Mouse (Mus musculus): ENCODE measurements at regions not wholly inside any gene's neighbourhood (a gene's known extent, or its start where the extent isn't known, plus 50 kb on each side); places are given as distances from the start of the nearest gene placed in this dataset.
A peak's percentile ranks its signal among the peaks of the same experiment; 100 is the strongest.

DNA sequence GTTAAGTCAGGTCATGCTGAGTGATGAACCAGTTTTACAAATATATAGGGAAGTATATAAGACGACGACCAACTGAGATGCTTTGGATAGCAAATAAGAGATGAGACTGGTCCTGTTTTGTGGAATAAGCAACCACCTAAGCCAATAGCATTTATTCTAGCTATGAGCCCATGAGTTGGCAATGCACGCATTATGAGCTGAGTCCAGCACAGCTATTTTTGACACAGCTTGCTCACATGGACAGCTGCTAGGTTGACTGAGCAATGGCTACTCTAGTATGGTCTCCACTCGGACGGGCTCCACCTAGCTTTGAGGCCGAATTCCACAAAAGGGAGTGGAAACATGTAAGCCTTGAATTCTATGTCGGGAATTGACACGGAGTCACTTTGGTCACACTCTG lies 146.1 kb upstream of the Dyrk2 start:
- no peak for DNase-seq (ENCODE audit: low read depth)

DNA sequence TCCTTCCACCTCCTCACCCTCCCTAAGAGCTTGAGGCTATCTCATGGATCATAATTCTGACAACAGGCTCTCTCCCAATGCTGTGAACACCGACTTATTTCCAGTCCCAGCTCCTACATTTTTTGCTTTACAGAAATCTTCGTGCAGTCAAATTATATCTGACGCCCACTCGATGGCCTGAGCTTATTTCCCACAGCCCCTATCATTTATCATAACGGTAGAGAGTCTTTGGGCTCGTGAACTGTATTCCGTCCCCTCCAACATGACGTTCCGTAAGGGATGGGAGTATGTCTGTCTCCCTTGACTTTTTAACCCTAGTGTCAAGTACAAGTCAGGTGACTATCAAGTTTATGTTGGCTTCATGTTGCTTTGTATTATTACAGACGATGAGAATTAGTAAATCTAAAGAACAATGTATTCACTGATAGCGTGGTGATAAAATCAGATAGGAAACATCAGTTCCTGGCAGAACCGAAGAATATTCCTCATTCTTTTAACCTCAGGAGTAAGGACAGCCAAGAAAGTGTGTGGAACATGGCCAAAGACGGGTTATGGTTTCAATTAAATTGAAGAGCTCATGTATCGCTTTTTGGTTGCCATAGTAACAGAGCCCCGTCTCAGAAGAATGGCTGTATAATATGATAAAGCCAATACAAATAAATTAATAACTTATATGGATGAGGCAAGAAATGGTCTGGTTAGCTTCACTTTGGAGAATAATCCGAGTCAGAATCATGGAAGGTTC lies 145.5 kb upstream of the Dyrk2 start:
- DNase-seq (ENCODE audit: low read depth) = no peak

DNA sequence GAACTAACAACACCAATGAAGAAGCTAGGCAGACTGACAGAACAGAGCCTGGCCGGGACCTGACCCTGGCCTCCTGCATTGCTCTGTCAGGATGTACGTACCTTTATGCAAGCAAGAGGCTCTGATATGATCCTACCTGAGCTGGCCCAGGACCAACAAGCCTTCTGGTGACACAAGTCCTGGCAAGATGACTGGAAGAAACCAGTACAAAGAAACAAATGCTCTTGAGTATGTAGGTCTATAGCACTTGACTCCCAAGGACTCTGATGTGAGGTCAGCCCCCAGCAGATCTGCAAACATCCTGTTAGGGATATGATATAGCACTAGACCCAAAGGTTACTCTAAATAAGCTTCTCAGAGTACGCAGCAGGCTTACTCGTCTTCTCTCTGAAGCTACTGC lies 144.7 kb upstream of the Dyrk2 start:
- DNase-seq (ENCODE audit: low read depth) = no peak

DNA sequence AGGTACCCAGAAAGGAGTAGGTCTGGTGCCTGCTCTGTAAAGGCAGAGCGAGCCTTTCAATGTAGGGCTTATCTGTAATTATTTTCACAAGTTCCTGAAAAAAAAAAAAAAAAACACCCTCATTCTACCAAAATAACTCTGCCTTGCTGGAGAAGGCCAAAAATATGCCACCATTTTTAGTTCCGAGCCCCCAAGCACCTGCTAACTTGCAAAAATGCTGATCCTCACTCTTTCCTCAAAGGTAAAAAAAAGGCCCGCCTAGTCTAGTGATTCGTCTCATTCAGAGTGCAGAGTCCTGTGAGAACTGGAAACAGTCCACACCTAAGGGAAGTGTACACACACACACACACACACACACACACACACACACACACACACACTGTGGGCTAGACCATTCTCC lies 143.7 kb upstream of the Dyrk2 start:
- DNase-seq (ENCODE audit: low read depth) = no peak

DNA sequence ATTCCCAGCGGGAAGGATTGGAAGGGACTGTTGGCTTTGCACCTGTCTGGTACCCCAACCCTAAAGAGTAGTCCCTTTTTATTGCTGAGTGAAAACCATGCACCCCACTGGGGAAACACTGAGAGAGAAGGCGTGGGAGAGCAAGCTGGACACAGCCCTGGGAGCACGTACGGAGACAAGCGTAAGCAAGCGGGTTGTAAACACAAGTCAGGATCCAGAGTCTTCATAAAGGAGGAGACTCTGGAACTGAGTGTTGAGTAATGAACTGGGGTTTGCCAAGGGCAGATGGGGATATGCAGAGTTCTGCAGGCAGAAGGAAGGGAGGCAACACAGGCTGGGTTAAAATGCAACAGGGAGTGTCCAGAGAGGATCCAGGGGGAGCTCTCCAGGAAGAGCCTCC lies 141.5 kb upstream of the Dyrk2 start:
- no peak for DNase-seq (ENCODE audit: low read depth)

DNA sequence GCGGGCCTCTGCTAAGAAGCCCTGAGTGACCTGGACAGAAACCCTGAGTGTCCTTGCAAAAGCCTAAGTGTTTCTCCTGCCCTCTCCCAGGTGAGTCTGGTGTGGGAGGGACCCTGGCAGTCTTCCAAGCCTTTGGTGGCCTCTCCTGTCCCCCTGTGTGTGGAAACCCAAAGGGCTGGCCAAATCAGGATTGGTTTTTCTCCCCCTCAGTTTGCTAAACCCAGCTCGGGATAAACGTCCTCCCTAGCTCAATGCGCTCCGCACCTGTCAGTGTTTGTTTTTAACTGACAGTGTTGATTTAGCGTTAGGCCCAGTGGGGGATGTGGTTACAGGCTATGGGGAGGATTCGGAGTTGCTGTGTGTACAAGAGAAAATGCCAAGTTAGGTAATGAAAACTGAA lies 140.9 kb upstream of the Dyrk2 start:
- DNase-seq (ENCODE audit: low read depth) = no peak

DNA sequence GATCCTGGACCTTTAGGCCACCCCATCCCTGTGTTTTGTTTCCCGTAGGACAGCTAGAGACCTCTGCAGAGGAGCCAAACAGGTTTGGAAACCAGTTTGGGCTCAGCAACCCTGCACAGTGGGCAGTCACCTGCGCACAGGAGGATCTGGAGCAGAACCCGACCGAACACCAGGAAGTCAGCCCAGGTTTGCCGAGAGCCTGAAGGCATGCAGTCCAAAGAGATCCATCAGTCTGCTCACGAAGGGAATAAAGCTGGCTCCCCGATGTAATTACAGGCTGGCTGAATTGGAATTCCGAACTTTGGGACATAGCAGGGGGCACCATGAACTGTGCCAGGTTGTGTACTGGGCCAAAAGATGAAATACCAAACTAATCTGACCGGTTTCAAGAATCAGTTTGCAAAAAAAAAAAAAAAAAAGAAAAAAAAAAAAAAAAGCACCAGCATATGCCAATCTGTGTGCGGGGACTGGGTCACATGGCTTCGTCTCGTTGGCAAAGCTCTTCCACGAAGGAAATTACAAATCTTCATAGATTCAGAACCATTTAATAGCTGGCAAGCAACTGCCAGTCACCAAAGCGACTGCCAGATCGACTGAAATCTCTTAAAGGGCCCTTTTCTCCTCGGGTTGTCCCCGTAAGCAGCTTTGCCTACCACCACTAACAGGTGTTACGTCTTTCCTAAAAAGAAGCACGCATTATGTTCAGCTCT lies 137.0 kb upstream of the Dyrk2 start:
- DNase-seq (ENCODE audit: low read depth) = no peak

DNA sequence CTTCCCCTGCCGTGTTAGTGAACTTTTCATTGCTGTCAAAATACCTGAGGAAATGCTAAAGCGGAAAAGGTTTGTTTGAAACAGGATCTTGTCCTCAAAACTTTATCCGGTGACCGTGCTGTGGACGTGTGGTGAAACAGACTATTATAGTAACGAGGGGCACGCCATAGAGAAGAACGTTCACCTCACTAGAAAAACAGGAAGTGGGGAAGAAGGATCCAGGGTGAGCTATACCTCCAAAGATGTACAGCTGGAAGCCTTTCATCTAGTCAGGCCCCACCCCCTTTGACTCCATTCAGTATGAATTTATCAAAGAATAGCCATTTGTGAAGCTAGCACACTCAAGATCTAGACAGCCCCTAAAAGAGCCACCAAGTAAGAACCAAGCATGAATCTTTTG lies 135.5 kb upstream of the Dyrk2 start:
- no peak for DNase-seq (ENCODE audit: low read depth)

DNA sequence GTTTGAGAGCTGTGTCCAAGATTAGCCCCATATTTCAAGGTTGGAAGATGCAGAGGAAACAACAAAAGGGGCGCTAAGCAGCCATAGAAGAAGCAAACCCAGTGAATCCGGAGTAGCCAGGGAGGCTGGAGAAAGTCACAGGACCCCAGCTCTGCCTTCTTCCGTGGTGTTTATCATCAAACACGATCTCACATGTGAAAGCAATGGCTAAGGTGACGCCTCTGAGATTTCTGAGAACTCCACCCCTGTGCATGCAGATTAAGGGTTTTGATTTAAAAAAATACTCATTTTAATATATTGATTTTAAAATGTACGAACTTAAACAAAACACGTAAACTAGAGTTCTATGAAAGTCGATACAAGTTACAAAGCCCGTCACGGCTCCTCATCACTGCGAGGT lies 134.4 kb upstream of the Dyrk2 start:
- DNase-seq (ENCODE audit: low read depth) = no peak

DNA sequence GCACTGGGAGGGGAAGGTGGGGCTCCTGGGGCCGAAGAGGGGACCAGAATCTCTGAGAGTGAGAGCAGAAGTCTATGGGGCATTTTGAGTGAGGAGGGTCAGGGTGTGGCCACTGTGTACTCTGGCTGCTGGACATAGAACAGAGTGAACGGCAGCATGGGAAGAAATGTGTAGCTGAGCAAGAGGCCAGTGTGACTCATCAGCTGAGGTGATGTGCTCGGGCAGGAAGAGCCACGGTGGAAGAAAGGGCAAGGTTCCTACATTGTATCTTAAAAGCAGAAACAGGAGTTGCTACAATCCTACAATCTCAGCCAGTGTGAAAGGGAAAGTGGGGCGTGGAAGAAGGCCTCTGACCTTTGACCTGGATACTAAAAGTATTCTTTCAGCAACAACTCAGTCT lies 133.8 kb upstream of the Dyrk2 start:
- no peak for DNase-seq (ENCODE audit: low read depth)

DNA sequence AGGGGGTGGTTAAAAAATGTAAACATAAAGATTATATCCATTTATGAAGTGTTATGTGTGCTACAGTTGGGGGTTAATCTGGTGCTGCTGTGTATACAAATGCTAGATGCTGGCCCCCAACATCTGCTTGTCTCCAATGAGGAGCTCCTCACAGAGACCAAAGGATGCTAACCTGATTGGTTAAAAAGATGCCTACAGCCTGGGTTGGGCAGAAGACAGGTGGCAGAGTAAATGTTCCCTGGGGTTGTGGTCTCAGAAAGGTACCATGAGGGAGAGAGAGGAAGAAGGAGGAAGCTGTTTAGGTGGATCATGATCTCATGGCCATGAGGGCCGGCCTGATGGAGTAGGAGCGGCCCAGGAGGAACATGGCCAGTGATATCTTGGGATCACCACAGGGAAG lies 133.0 kb upstream of the Dyrk2 start:
- DNase-seq (ENCODE audit: low read depth) = no peak

DNA sequence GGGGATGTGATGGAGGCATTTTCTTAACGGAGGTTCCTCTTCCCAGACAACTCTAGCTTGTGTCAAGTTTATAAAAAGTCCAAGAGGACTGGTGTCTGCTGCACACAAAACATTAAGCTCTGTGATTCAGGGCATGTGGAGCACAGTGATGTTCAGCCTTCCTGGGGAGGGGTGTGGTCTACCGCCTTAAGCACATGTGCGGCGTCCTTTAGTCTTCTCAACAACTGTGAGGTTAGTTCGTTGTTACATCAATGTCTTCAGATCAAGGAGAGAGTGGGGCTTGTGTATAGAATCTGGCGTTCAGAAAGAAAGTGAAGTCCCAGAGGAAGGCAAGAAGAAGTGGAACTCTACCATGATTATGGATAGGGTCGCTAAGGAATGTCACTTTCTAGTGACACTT lies 131.9 kb upstream of the Dyrk2 start:
- DNase-seq (ENCODE audit: low read depth) = no peak

DNA sequence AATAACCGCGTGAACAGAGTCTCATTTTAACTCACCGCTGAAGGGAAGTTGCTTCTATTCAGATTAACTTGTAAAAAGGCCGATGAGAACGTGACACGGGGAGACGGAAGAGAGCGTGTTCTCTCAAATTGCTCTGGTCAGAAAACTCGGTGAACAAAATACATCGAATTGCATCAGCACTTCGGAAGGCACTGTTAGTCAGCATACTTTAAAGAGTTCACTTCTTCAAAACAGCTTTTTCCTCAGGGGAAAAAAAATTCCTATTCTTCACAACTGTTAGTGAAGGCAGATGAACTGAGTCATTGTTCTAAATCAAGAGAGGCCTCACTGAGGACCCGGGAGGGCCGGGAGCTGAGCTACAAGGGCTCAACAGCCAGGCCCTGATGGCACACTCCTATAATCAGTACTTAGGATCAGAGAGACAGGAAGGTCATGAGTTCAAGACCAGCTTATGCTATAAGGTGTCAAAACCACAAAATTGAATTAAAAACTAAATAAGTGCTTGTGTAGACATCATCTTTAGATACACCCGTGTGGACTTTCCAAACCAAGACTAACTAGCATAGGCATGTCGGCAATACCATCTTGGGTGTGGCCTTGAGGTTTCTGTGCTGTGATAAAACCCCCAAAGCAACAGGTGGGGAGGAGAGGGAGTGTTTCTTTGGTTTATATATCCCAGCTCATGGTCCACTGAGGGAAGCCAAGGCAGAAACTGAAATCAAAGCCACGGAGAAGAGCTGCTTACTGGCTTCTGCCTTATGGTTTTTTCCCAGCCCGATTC lies 131.2 kb upstream of the Dyrk2 start:
- no peak for DNase-seq (ENCODE audit: low read depth)

DNA sequence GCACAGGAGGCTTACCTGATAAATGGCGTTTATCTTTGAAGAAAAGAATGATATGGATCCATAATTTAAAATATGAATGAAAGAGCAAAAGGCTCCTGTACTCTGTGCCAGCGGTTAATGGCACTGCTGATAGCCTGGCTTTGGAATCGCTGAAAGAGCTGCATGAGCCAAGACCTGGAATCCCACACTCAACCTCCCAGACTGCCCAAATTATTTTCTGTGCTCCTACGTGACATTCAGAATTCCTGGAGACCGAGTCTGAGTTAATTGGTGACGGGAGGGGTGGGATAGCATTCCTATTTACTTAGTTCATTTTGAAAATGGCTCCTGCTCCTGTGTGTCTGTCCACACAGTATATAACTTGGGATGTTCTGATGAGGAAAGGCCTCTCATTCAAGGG lies 129.0 kb upstream of the Dyrk2 start:
- DNase-seq (ENCODE audit: low read depth) = no peak

DNA sequence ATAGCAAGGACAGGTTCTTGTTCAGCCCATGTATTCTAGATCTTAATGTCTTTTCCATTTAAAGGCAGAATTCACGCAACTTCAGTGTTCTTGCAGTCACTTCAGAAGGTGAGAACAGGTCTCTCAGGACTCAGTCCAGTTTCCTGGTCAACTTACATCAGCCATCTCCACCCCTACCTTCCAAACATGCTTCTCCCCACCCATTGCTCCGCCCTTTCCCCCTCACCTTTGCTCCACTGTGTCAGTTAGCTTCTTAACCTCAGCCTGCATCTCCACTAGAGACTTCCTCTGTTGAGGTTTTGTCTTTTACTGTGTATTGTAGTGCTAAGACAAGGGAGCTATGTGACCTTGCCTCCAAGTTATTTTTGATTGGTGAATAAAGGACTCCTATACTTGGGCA lies 127.0 kb upstream of the Dyrk2 start:
- no peak for DNase-seq (ENCODE audit: low read depth)

DNA sequence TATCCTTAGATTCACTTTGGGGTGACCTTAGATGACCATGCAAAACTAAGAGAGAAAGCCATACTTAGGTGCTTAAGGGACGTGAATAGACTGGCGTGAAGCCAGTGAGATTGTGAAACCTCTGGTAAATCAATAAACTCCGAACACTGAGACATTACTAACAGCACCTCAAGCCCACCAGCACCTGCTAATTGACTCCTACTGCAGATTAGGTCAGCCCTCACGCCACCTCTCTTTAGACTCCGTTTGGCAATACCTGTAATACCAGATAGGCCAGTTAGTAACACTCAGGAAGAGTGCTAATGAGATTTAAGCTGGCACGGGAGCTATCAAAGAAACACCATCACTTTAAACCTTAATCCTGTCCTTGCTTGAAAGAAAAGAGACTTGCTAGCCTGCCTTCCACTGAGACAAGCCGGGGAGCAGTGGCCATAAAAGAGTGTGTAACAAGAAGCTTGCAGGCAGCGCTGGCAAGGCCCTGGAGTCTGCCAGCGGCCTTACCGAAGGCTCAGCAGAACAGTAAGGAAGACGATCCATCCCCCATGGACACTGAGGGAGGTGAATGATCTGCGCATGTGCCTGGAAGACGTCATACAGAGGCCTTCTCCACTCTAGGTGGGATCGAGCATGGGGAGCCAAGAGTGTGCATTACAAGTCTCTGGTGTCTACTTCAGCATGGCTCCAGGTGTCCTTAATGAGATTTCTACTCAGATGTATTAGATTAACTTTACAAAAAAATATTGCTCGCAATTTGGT lies 124.0 kb upstream of the Dyrk2 start:
- DNase-seq (ENCODE audit: low read depth) = no peak

DNA sequence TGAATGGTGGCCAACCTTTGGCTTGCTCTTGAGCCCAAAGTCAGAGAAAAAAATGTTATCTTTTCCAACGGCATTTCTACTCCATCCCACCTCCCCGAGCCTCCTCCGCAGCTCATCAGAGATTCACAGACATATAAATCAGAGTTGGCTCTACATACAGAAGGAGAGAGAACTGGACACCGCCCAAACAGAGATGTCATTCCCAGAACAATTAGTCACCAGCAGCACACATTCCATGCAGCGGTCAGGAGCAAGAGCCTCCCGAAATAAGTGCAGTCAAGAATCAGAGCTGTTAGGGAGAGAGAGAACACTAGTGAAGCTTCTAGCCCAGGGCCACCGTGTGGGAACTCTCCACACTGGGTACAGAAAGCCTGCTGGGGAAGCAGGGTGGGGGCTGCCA lies 121.2 kb upstream of the Dyrk2 start:
- no peak for DNase-seq (ENCODE audit: low read depth)

DNA sequence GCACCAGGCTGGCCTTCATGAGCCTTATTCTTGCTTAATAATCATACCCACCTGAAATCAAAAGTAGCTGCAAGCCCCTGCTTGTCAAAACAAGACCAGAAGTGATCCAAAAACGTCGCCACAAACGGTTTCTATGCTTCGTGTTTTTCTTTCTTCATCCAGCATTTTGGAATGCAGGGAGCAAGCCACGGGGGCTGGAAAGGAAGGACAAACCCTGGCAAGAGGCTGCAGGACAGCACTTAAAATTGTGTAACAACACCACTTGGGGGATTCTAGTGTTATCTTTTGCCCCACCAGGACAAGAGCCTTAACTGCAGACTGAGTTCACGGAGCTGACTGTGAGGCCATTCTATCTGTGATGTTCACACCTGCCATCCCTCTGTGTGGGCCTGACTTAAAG lies 120.5 kb upstream of the Dyrk2 start:
- DNase-seq (ENCODE audit: low read depth) = no peak

DNA sequence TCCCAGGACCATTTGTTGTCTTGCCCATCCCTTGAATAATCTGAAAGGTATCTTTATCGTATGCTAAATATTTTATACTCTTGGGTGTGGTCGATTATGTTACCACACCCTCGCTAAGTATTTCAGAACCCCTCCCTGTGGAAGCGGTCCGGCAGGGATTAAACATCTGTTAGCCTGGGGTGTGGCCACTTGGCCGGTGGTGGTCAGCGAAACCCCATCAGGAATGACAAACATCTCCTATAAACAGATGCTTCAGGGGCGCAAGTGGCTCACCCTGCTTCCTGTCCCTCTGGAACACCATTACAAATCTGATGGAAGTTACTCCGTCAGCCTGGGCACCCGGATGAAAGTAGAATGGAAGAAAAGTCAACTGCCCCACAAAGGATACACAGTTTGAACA lies 119.8 kb upstream of the Dyrk2 start:
- no peak for DNase-seq (ENCODE audit: low read depth)

DNA sequence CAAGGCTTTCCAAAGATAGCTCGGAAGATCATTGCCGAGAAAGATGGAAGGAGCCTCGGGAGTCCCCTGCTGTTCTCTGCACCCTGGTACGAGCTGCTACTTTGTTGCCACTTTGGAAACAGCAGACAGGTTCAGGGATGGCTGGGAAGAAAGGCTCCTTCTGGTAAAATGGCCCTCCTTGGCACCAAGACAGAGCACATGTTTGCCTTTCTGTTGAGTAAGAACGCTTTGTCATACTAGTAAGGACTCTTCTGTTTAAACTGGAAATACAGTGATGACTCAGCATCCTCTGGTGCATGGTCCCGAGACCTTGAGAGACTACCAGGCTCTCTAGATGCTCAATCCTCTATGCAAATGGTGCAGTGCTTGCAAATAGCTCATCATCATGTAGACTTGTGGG lies 118.2 kb upstream of the Dyrk2 start:
- DNase-seq (ENCODE audit: low read depth) = no peak

DNA sequence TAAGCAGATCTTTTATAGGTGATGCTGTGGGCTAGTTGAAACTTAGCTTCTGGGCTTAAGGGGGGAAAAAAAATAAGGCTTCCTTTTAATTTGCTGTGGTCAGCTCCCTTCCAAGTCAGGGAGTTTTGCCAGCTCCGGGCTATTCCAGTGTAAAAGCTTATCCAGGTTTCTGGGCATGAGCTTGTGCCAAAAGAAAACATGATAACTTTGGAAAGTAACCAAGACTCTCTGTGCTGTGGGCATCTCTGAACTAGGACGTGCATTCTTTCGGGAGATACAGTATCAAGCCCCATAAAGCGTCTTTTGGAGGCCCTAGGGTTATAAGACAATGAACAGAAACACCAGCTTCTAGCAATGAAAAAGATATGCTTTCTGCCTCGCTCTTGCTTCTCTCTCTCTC lies 114.6 kb upstream of the Dyrk2 start:
- no peak for DNase-seq (ENCODE audit: low read depth)

DNA sequence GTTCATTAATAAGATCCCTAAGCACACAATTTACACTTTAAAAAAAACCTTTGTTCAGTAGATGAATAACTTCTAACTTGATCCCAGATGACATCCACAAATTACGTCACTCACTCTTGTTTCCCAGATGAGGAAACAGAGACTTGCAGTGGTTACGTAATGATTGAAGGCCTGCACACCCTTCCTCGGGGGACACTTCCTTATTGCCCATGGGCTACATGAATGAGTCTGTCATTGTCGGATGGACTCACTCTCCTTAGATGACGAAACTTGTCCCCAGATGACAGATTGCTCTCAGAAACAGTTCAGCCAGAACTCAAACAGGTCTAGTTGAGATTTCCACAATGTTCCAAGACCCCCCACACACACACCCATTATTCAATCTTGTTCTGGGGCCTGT lies 111.4 kb upstream of the Dyrk2 start:
- DNase-seq (ENCODE audit: low read depth) = peak; percentile 22

DNA sequence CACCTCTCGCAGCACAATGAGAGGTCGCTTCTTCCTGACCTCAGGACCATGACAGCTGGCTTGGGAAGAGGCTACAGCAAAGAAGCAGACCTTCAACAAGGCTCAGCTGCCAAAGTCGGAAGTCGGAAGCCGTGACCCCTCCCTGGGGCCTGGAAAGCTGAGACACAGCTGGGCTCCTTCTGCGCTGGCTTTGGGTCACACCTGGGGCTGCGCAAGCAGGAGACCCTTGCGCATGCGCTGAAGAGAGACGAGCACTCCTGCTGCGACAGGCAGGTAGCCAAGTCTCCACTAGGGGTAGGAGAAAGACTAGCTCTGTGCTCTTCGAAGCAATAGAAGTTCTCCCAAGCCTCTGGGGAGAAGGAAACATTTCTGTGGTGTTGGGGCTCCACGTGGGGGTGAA lies 109.3 kb upstream of the Dyrk2 start:
- no peak for DNase-seq (ENCODE audit: low read depth)

All from c-Kit-positive CD71-negative TER-119-negative erythroid progenitor cells, embryonic 14.5 days (primary cell).